Mouse (Mus musculus): ENCODE data around the gene Med28. TPM values are rescaled to one million over a fixed set of nuclear protein-coding genes. Genes with fewer than 3 reads are reported as not detected.

Med28 gene
- polyA plus RNA-seq, 1 experiment, result 149 TPM

DNA sequence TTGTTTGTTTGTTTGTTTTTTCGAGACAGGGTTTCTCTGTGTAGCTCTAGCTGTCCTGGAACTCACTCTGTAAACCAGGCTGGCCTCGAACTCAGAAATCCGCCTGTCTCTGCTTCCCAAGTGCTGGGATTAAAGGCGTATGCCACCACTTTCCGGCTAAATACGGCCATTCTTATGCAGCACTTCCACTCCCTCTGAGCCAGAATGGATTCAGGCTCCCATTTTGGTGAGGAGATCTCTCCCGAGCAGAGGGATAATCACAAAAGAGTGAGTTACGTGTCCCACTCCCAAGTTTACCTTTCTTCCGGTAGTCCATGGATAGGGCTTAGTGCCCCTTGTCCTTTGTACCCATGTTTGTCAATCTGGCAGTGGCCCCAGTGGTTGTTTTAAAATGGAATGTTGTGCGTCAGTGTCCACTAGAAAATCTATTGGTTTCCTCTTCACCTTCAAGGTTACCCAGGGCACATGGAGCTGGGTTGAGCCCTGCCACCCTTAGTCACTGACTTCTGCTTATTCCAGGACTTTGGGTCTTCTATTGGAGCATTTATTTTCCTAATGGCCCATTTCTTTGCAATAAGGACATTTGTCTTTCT, 4.8 kb upstream of the Med28 start:
- no peak overlapping the region for H3K27ac ChIP-seq (ENCODE audit: control insufficient read depth, insufficient read depth, low read depth, low read length, poor library complexity)
- no peaks in the 10 kb centered on the region for H3K4me1 ChIP-seq (ENCODE audit: control insufficient read depth, insufficient read depth, low read length)
- no peak overlapping the region for H3K4me3 ChIP-seq (replicated peaks; ENCODE audit: control insufficient read depth, low read depth, low read length)
- TF ChIP-seq POLR2A (IDR thresholded peaks at IDR 0.05; ENCODE audit: borderline replicate concordance, control insufficient read depth, low read depth, low read length) (no peak), CTCF (IDR thresholded peaks at IDR 0.05; ENCODE audit: control insufficient read depth, insufficient read depth, low read length) (no peak)
- 84% methylated on average over 10 of the region's 10 CpGs for WGBS

DNA sequence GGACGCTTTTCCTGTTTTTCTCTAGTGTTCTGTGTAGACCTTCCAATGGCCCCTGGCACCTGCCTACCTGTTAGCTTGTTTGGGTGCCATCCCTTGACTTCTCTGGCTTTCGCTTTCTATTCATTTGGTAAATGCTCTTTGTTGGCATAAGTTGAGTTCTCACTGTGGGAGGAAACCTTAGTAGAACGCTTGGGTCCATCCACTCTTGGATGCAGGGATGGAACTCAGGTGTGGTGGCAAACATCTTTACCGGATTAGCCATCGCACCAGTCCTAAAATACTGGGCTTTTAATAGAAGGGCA, 731 bp downstream of the Med28 start:
- no peak for TF ChIP-seq CTCF (IDR thresholded peaks at IDR 0.05; ENCODE audit: control insufficient read depth, insufficient read depth, low read length)
- no peak for TF ChIP-seq POLR2A (IDR thresholded peaks at IDR 0.05; ENCODE audit: borderline replicate concordance, control insufficient read depth, low read depth, low read length)
- Histone ChIP-seq H3K4me1 (ENCODE audit: control insufficient read depth, insufficient read depth, low read length) (peaks cover 1% of the 10 kb centered on the region; the same call in 1 of the 2 replicates), H3K27ac (ENCODE audit: control insufficient read depth, insufficient read depth, low read depth, low read length, poor library complexity) (no peak overlapping the region), H3K4me3 (replicated peaks; ENCODE audit: control insufficient read depth, low read depth, low read length) (peak overlapping the region; percentile 87)
- WGBS, result 1% methylated on average over 5 of the region's 5 CpGs

DNA sequence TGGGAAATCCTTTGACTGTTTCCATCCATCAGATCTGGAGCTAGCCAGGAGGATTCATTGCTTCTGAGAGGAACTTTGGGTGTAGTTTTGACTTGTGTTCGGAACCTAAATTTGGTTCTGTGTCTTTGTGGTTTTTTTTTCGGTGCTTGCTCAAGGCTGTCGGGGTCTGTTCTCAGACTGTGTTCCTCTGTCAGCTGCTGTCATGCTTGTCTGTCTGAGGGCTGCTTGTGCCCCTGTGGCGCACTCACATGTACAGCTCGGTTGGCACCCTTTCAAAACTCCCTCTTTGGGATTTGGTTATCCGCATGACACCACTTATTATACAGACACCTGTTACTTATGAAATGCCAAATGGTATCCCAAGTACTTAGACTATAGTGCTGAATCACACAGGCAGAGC, 1.6 kb downstream of the Med28 start:
- no peak for TF ChIP-seq POLR2A (IDR thresholded peaks at IDR 0.05; ENCODE audit: borderline replicate concordance, control insufficient read depth, low read depth, low read length)
- TF ChIP-seq CTCF (IDR thresholded peaks at IDR 0.05; ENCODE audit: control insufficient read depth, insufficient read depth, low read length), result no peak
- Histone ChIP-seq H3K4me3 (replicated peaks; ENCODE audit: control insufficient read depth, low read depth, low read length) (no peak overlapping the region), H3K4me1 (ENCODE audit: control insufficient read depth, insufficient read depth, low read length) (peaks cover 1% of the 10 kb centered on the region; the same call in 1 of the 2 replicates), H3K27ac (ENCODE audit: control insufficient read depth, insufficient read depth, low read depth, low read length, poor library complexity) (no peak overlapping the region)
- WGBS, result 69% methylated on average over 6 of the region's 6 CpGs

DNA sequence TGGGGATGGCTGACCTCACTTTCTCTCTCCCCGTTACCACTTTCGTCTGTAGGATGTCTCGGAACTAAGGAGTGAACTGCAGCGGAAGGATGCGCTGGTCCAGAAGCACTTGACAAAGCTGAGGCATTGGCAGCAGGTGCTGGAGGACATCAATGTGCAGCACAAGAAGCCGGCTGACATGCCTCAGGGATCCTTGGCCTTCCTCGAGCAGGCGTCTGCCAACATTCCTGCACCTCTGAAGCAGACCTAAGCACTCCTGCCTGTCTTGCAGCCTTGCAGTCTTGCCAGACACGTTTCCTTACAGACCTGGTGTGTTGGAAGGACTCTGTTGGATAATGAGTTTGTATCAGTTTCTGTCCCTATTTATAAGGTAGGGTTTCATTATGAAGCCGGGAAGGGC, 5.1 kb downstream of the Med28 start:
- Histone ChIP-seq H3K4me1 (ENCODE audit: control insufficient read depth, insufficient read depth, low read length) (peaks cover 1% of the 10 kb centered on the region; the same call in 1 of the 2 replicates), H3K4me3 (replicated peaks; ENCODE audit: control insufficient read depth, low read depth, low read length) (no peak overlapping the region), H3K27ac (ENCODE audit: control insufficient read depth, insufficient read depth, low read depth, low read length, poor library complexity) (no peak overlapping the region)
- 90% methylated on average over 10 of the region's 10 CpGs for WGBS
- TF ChIP-seq POLR2A (IDR thresholded peaks at IDR 0.05; ENCODE audit: borderline replicate concordance, control insufficient read depth, low read depth, low read length) (no peak), CTCF (IDR thresholded peaks at IDR 0.05; ENCODE audit: control insufficient read depth, insufficient read depth, low read length) (no peak)

DNA sequence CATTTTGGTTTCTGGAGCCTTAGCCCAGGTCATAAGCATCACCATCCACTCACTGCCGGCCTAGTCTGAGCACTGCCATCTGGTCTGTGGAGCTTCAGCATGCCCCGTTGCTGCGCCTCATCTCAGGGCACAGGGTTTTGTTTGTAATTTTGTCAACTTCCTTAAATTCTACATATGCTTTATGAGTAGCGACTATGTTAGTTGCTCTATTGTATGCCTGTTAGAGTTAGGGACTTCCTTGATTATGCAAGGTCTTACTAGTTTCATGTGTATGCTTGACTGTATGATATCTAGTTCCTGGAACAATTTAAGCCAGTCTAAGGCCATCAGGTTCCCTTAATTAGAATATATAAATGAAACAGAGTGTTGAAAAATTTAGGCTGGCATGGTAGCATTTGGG, 6.3 kb downstream of the Med28 start:
- H3K4me1 ChIP-seq (ENCODE audit: control insufficient read depth, insufficient read depth, low read length), result no peaks in the 10 kb centered on the region; the same call in 1 of the 2 replicates
- WGBS, result 69% methylated on average over 4 of the region's 4 CpGs
- H3K27ac ChIP-seq (ENCODE audit: control insufficient read depth, insufficient read depth, low read depth, low read length, poor library complexity), result no peak overlapping the region
- no peak overlapping the region for H3K4me3 ChIP-seq (replicated peaks; ENCODE audit: control insufficient read depth, low read depth, low read length)
- no peak for TF ChIP-seq POLR2A (IDR thresholded peaks at IDR 0.05; ENCODE audit: borderline replicate concordance, control insufficient read depth, low read depth, low read length)
- TF ChIP-seq CTCF (IDR thresholded peaks at IDR 0.05; ENCODE audit: control insufficient read depth, insufficient read depth, low read length), result no peak

DNA sequence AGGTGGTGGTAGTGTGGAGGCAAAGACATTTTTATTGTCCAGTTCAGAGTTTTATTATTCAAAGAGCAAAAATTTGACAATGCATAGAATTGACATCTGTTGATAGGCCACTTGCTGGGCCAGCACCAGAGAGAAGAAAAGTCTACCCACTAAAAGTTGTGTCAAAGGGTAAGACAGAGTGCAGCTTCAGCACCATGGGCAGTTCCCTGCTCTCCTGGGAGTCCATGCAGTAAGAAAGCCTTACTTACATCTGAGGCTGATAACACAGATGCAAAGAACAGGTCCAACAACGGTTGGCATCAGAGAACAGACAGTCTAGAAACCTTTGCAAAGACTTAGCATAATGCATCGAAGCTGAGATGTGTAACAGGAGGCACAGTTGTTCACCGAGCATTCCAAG, 9.7 kb downstream of the Med28 start:
- no peaks in the 10 kb centered on the region; the same call in 1 of the 2 replicates for H3K4me1 ChIP-seq (ENCODE audit: control insufficient read depth, insufficient read depth, low read length)
- H3K27ac ChIP-seq (ENCODE audit: control insufficient read depth, insufficient read depth, low read depth, low read length, poor library complexity), result no peak overlapping the region
- WGBS, result 89% methylated on average over 3 of the region's 3 CpGs
- no peak overlapping the region for H3K4me3 ChIP-seq (replicated peaks; ENCODE audit: control insufficient read depth, low read depth, low read length)
- TF ChIP-seq POLR2A (IDR thresholded peaks at IDR 0.05; ENCODE audit: borderline replicate concordance, control insufficient read depth, low read depth, low read length) (no peak), CTCF (IDR thresholded peaks at IDR 0.05; ENCODE audit: control insufficient read depth, insufficient read depth, low read length) (no peak)

DNA sequence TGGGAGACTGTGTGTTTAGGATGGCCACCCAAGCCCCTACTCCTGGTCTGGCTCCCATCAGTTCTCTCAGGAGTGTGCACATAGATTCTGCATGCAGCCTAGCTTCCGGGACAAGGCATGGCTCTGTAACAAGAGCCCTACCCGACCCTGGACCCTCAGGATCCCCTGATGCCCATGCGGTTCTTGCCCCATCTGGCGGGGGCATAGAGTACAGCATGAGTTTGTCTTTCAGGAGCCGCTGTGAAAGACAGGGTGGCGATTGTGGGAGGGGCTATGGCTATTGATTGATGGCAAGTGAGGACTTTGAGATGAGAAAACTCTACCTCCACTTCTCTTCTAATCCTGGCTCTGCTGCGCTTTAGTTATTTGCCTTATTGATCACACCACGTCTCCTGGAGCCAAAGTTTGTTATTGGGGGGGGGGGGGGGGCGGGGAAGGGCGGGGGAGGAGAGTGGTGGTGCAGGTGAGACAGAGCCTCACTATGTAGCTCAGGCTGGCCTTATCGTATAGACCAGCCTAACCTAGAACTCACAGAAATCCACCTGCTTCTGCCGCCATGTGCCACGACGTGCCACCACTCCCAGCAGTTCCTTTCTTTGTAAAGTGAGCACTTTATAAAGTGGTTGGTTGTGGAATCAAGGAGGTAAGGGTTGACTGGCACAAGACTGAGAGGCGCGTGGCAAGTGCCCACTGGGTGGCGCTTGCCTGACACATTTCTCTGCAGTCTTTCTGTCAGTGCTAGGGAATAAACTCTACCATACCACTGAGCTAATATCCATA, 14.5 kb downstream of the Med28 start:
- no peaks in the 10 kb centered on the region for H3K4me1 ChIP-seq (ENCODE audit: control insufficient read depth, insufficient read depth, low read length)
- no peak overlapping the region for H3K27ac ChIP-seq (ENCODE audit: control insufficient read depth, insufficient read depth, low read depth, low read length, poor library complexity)
- WGBS, result 4% methylated on average over 17 of the region's 17 CpGs
- H3K4me3 ChIP-seq (replicated peaks; ENCODE audit: control insufficient read depth, low read depth, low read length), result no peak overlapping the region
- TF ChIP-seq POLR2A (IDR thresholded peaks at IDR 0.05; ENCODE audit: borderline replicate concordance, control insufficient read depth, low read depth, low read length) (no peak), CTCF (IDR thresholded peaks at IDR 0.05; ENCODE audit: control insufficient read depth, insufficient read depth, low read length) (peak; percentile 48)

DNA sequence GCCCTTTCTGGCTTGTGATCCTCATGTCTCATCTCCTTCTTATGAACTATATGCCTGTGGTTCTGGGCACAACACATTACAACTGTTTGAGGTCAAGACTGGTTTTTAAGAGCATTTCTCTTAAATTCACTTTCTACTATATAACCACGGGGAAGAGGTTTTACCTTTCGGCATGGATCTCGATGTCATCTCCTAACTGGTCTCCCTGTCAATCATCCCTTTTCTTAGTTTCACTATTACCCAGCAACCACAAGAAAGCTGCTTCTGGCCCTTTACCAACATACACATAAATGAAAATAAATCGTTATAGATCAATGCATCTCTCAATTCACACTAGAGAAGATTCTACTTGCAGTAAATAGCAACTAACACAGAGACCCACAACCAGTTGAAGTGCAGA, 15.1 kb downstream of the Med28 start:
- Histone ChIP-seq H3K4me1 (ENCODE audit: control insufficient read depth, insufficient read depth, low read length) (no peaks in the 10 kb centered on the region), H3K27ac (ENCODE audit: control insufficient read depth, insufficient read depth, low read depth, low read length, poor library complexity) (no peak overlapping the region), H3K4me3 (replicated peaks; ENCODE audit: control insufficient read depth, low read depth, low read length) (no peak overlapping the region)
- WGBS, result 32% methylated on average over 4 of the region's 4 CpGs
- no peak for TF ChIP-seq CTCF (IDR thresholded peaks at IDR 0.05; ENCODE audit: control insufficient read depth, insufficient read depth, low read length)
- no peak for TF ChIP-seq POLR2A (IDR thresholded peaks at IDR 0.05; ENCODE audit: borderline replicate concordance, control insufficient read depth, low read depth, low read length)
